Mouse (Mus musculus): ENCODE data around the gene Irf8. TPM values are rescaled to one million over a fixed set of nuclear protein-coding genes. Genes with fewer than 3 reads are reported as not detected.

Gene Irf8
- polyA plus RNA-seq, 1 experiment from 2014 or later, result 19.1 TPM

DNA sequence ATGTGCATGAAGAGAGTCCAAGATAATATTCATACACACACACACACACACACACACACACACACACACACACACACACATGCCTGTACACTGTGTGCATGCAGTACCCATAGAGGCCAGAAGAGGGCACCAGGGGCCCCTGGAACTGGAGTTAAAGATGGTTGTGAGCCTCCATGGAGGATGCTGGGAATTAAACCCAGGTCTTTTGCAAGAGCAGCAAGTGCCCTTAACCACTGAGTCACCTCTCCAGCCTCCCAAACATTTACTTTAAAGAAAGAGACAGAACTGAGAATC, 38.2 kb upstream of the Irf8 start:
- H3K27ac ChIP-seq (ENCODE audit: low read length), result peak overlapping the region; percentile 68
- H3K9me3 ChIP-seq (ENCODE audit: control insufficient read depth, low read length), result no peaks in the 10 kb centered on the region
- ATAC-seq (ENCODE audit: low read depth), result no peak
- H3K36me3 ChIP-seq (ENCODE audit: control insufficient read depth, insufficient read depth, low read length), result no peaks in the 10 kb centered on the region
- peaks cover 38% of the 10 kb centered on the region for H3K4me1 ChIP-seq (replicated peaks; ENCODE audit: control insufficient read depth, insufficient read depth, low read length)
- H3K9ac ChIP-seq (ENCODE audit: low read length), result no peak overlapping the region
- peaks cover 2% of the 10 kb centered on the region; the same call in 1 of the 2 replicates for H3K27me3 ChIP-seq (ENCODE audit: control insufficient read depth, insufficient read depth, low read depth, low read length)
- H3K4me3 ChIP-seq (ENCODE audit: low read length), result no peak overlapping the region
- H3K4me2 ChIP-seq (ENCODE audit: low read depth, low read length), result no peak overlapping the region

GRCm38 (mm10) chr8:120698426-120698825, 37.7 kb upstream of the Irf8 start:
- Histone ChIP-seq H3K4me1 (replicated peaks; ENCODE audit: control insufficient read depth, insufficient read depth, low read length) (peaks cover 38% of the 10 kb centered on the region), H3K36me3 (ENCODE audit: control insufficient read depth, insufficient read depth, low read length) (no peaks in the 10 kb centered on the region), H3K27ac (ENCODE audit: low read length) (peak overlapping the region; percentile 68), H3K9ac (ENCODE audit: low read length) (no peak overlapping the region), H3K4me3 (ENCODE audit: low read length) (no peak overlapping the region), H3K9me3 (ENCODE audit: control insufficient read depth, low read length) (no peaks in the 10 kb centered on the region), H3K4me2 (ENCODE audit: low read depth, low read length) (no peak overlapping the region), H3K27me3 (ENCODE audit: control insufficient read depth, insufficient read depth, low read depth, low read length) (peaks cover 2% of the 10 kb centered on the region; the same call in 1 of the 2 replicates)
- ATAC-seq (ENCODE audit: low read depth), result no peak
- 54% methylated on average over 7 of the region's 7 CpGs for WGBS

DNA sequence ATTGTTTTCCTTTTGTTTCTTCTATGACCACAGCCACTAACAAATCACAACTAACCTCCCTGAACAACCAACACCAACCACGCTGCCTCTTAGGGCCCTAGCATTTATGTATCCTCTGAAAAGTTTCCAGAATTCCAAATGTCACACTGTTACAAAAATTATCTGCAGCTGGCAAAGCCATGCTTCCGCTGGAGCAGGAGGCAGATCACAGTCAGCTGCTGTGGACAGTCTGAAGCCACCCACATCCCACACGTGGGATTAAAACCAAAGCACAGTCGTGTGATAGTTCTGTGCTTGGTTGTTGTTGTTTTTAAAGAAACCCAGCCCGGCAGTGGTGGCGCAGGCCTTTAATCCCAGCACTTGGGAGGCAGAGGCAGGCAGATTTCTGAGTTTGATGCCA, 37.1 kb upstream of the Irf8 start:
- peak overlapping the region; percentile 68 for H3K27ac ChIP-seq (ENCODE audit: low read length)
- whole genome bisulfite sequencing, result 54% methylated on average over 6 of the region's 6 CpGs
- H3K9ac ChIP-seq (ENCODE audit: low read length), result no peak overlapping the region
- H3K27me3 ChIP-seq (ENCODE audit: control insufficient read depth, insufficient read depth, low read depth, low read length), result peaks cover 2% of the 10 kb centered on the region; the same call in 1 of the 2 replicates
- ATAC-seq (ENCODE audit: low read depth), result 0 out of 2 replicates have a peak, but pooled peaks have one; percentile 10
- no peaks in the 10 kb centered on the region for H3K36me3 ChIP-seq (ENCODE audit: control insufficient read depth, insufficient read depth, low read length)
- H3K4me2 ChIP-seq (ENCODE audit: low read depth, low read length), result no peak overlapping the region
- peaks cover 34% of the 10 kb centered on the region for H3K4me1 ChIP-seq (replicated peaks; ENCODE audit: control insufficient read depth, insufficient read depth, low read length)
- no peaks in the 10 kb centered on the region for H3K9me3 ChIP-seq (ENCODE audit: control insufficient read depth, low read length)
- H3K4me3 ChIP-seq (ENCODE audit: low read length), result no peak overlapping the region

DNA sequence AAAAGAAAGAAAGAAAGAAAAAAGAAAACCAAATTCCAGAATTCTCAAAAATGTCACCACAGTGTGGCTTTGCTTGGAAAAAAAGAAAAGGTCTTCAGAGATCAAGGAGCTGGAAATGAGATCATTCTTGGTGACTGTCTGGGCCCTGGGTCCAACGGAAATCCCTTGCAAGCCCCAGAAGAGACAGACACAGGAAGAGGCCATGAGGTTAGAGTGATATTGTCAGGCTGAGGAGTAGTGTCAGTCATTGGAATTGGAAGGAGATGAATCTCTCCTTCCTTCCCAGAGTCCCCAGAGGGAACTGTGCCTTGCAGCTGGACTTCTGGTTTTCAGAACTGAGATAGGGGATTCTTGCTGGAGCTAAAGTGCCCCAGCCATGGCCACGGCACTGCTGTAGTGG, 36.6 kb upstream of the Irf8 start:
- WGBS, result 47% methylated on average over 2 of the region's 2 CpGs
- H3K9me3 ChIP-seq (ENCODE audit: control insufficient read depth, low read length), result no peaks in the 10 kb centered on the region
- no peak overlapping the region for H3K4me3 ChIP-seq (ENCODE audit: low read length)
- H3K36me3 ChIP-seq (ENCODE audit: control insufficient read depth, insufficient read depth, low read length), result no peaks in the 10 kb centered on the region
- no peak overlapping the region for H3K4me2 ChIP-seq (ENCODE audit: low read depth, low read length)
- H3K4me1 ChIP-seq (replicated peaks; ENCODE audit: control insufficient read depth, insufficient read depth, low read length), result peaks cover 31% of the 10 kb centered on the region
- H3K27ac ChIP-seq (ENCODE audit: low read length), result peak overlapping the region; percentile 62
- H3K9ac ChIP-seq (ENCODE audit: low read length), result no peak overlapping the region
- H3K27me3 ChIP-seq (ENCODE audit: control insufficient read depth, insufficient read depth, low read depth, low read length), result peaks cover 2% of the 10 kb centered on the region; the same call in 1 of the 2 replicates
- no peak for ATAC-seq (ENCODE audit: low read depth)

DNA sequence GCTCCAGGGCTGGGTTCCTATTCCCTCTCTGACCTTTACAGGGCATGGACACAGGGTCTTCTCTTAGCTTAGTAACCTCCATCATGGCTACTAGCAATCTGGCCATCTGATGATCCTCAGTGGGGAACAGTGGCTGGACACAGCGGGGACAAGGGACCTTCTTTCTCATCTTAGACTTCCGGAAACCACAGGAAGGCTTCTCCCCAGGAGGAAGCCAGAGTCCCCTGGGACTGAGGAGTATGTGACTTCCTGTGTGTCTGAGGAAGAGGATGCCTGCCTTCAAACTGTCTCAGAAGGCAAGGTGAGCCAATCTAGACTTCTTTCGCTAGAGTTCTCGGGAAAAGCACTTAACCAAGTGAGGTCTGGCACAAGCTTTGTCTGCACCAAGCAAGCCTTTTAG, 36.1 kb upstream of the Irf8 start:
- Histone ChIP-seq H3K27ac (ENCODE audit: low read length) (peak overlapping the region; percentile 62), H3K36me3 (ENCODE audit: control insufficient read depth, insufficient read depth, low read length) (no peaks in the 10 kb centered on the region)
- 72% methylated on average over 4 of the region's 4 CpGs for WGBS

GRCm38 (mm10) chr8:120701758-120702465, 34.2 kb upstream of the Irf8 start:
- peaks cover 17% of the 10 kb centered on the region for H3K4me1 ChIP-seq (replicated peaks; ENCODE audit: control insufficient read depth, insufficient read depth, low read length)

More for the DNA sequence above, 36.1 kb upstream of the Irf8 start:
- H3K4me2 ChIP-seq (ENCODE audit: low read depth, low read length), result no peak overlapping the region
- H3K9ac ChIP-seq (ENCODE audit: low read length), result no peak overlapping the region
- no peak for ATAC-seq (ENCODE audit: low read depth)
- no peak overlapping the region for H3K4me3 ChIP-seq (ENCODE audit: low read length)
- H3K9me3 ChIP-seq (ENCODE audit: control insufficient read depth, low read length), result no peaks in the 10 kb centered on the region
- peaks cover 31% of the 10 kb centered on the region for H3K4me1 ChIP-seq (replicated peaks; ENCODE audit: control insufficient read depth, insufficient read depth, low read length)
- peaks cover 2% of the 10 kb centered on the region; the same call in 1 of the 2 replicates for H3K27me3 ChIP-seq (ENCODE audit: control insufficient read depth, insufficient read depth, low read depth, low read length)

DNA sequence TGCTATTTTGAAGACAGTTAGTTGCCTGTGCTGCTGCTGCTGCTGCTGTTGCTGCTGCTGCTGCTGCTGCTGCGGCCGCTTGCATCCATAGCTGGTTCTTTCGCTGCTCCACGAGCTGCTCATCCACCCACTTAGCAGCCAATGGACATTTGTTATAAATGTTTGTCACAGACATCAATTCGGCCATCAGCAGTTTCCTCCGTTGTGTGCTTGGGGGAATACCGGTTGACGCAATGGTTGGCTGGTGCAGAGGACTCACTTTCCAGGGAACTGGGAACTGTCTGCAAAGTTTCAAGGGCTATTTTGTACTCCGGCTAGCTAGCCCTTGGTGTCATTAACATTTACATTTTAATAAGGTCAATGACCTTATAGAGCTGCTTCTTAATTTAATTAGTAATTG, 32.0 kb upstream of the Irf8 start:
- Histone ChIP-seq H3K9ac (ENCODE audit: low read length) (no peak overlapping the region), H3K9me3 (ENCODE audit: control insufficient read depth, low read length) (no peaks in the 10 kb centered on the region), H3K4me3 (ENCODE audit: low read length) (no peak overlapping the region), H3K27ac (ENCODE audit: low read length) (no peak overlapping the region), H3K27me3 (ENCODE audit: control insufficient read depth, insufficient read depth, low read depth, low read length) (peaks cover 2% of the 10 kb centered on the region; the same call in 1 of the 2 replicates), H3K4me2 (ENCODE audit: low read depth, low read length) (no peak overlapping the region), H3K4me1 (replicated peaks; ENCODE audit: control insufficient read depth, insufficient read depth, low read length) (peaks cover 8% of the 10 kb centered on the region), H3K36me3 (ENCODE audit: control insufficient read depth, insufficient read depth, low read length) (no peaks in the 10 kb centered on the region)
- 43% methylated on average over 9 of the region's 9 CpGs for WGBS
- 0 out of 2 replicates have a peak, but pooled peaks have one; percentile 45 for ATAC-seq (ENCODE audit: low read depth)

More at GRCm38 (mm10) chr8:120701758-120702465, 34.2 kb upstream of the Irf8 start:
- WGBS, result 58% methylated on average over 19 of the region's 19 CpGs
- Histone ChIP-seq H3K4me3 (ENCODE audit: low read length) (no peak overlapping the region), H3K9ac (ENCODE audit: low read length) (no peak overlapping the region), H3K27me3 (ENCODE audit: control insufficient read depth, insufficient read depth, low read depth, low read length) (peaks cover 2% of the 10 kb centered on the region; the same call in 1 of the 2 replicates), H3K27ac (ENCODE audit: low read length) (no peak overlapping the region), H3K9me3 (ENCODE audit: control insufficient read depth, low read length) (no peaks in the 10 kb centered on the region), H3K36me3 (ENCODE audit: control insufficient read depth, insufficient read depth, low read length) (no peaks in the 10 kb centered on the region), H3K4me2 (ENCODE audit: low read depth, low read length) (no peak overlapping the region)
- no peak for ATAC-seq (ENCODE audit: low read depth)

- H3K4me3 ChIP-seq (ENCODE audit: low read length), result no peak overlapping the region
- 74% methylated on average over 15 of the region's 15 CpGs for WGBS
Measured at GRCm38 (mm10) chr8:120705163-120705562, 31.0 kb upstream of the Irf8 start.

DNA sequence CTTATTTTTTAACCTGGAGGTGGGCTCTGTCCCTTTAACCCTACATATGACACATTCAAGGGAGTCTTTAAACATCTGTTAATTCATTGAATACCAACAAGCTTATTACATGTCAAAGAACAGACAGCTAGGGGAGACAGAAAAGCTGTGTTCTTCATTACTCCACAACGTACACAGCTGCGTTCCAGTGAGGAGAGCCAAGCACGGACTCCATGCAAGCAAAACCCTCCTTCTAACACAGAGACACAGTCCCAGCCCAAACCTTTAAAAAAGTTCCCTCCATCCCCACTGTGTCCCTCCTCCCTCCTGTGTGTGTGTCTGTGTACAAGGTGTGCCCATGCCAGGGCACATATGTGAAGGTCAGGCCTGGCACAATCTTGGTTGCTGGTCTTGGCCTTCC, 30.0 kb upstream of the Irf8 start:
- Histone ChIP-seq H3K9ac (ENCODE audit: low read length) (no peak overlapping the region), H3K4me3 (ENCODE audit: low read length) (no peak overlapping the region), H3K27me3 (ENCODE audit: control insufficient read depth, insufficient read depth, low read depth, low read length) (peaks cover 2% of the 10 kb centered on the region; the same call in 1 of the 2 replicates), H3K4me1 (replicated peaks; ENCODE audit: control insufficient read depth, insufficient read depth, low read length) (0 out of 2 replicates have a peak, but pooled peaks cover 2% of the 10 kb centered on the region), H3K27ac (ENCODE audit: low read length) (no peak overlapping the region), H3K4me2 (ENCODE audit: low read depth, low read length) (no peak overlapping the region), H3K9me3 (ENCODE audit: control insufficient read depth, low read length) (no peaks in the 10 kb centered on the region), H3K36me3 (ENCODE audit: control insufficient read depth, insufficient read depth, low read length) (no peaks in the 10 kb centered on the region)
- ATAC-seq (ENCODE audit: low read depth), result peak; percentile 76
- 70% methylated on average over 3 of the region's 3 CpGs for WGBS

More at GRCm38 (mm10) chr8:120705163-120705562, 31.0 kb upstream of the Irf8 start:
- Histone ChIP-seq H3K27ac (ENCODE audit: low read length) (no peak overlapping the region), H3K27me3 (ENCODE audit: control insufficient read depth, insufficient read depth, low read depth, low read length) (peaks cover 2% of the 10 kb centered on the region; the same call in 1 of the 2 replicates), H3K9me3 (ENCODE audit: control insufficient read depth, low read length) (no peaks in the 10 kb centered on the region), H3K9ac (ENCODE audit: low read length) (no peak overlapping the region), H3K4me2 (ENCODE audit: low read depth, low read length) (no peak overlapping the region), H3K36me3 (ENCODE audit: control insufficient read depth, insufficient read depth, low read length) (no peaks in the 10 kb centered on the region), H3K4me1 (replicated peaks; ENCODE audit: control insufficient read depth, insufficient read depth, low read length) (peaks cover 2% of the 10 kb centered on the region)
- no peak for ATAC-seq (ENCODE audit: low read depth)

Measured in lung, embryonic 16.5 days (tissue).